Mouse (Mus musculus) cerebellum, postnatal 4 days (tissue): Measurements from ENCODE around the gene Tnxb.
"Not testable (repeated sequence)": the region's sequence is repeated elsewhere in the genome, so short reads cannot be mapped to it uniquely, and the experiment has no call there.

Experiments used
- DNase-seq, 2 experiments: peaks; one replicate each; pipeline ENCODE4 v3.0.0; 2022; ENCODE audit warnings: low spot score in 2 of 2, mixed read lengths in 1 of 2

The Tnxb gene

GRCm38 (mm10) chr17:34729779-34730553, 59.6 kb downstream of the Tnxb start:
- not testable (repeated sequence) for DNase-seq

- DNase-seq, result not testable (repeated sequence)
Observed at GRCm38 (mm10) chr17:34737466-34737865, 67.1 kb downstream of the Tnxb start.

GRCm38 (mm10) chr17:34739708-34740107, 69.4 kb downstream of the Tnxb start:
- DNase-seq, result not testable (repeated sequence)

GRCm38 (mm10) chr17:34740280-34740679, 69.9 kb downstream of the Tnxb start:
- DNase-seq, result no peak

- no peak for DNase-seq
Observed at GRCm38 (mm10) chr17:34743719-34744118, 73.4 kb downstream of the Tnxb start, which contains the start of gene C4b. Gene C4b (minus strand): TSS chr17:34743882.

- DNase-seq, result no peak
Observed at GRCm38 (mm10) chr17:34744206-34744605, 73.9 kb downstream of the Tnxb start.

GRCm38 (mm10) chr17:34744611-34745010, 74.3 kb downstream of the Tnxb start:
- DNase-seq, result not testable (repeated sequence)

- not testable (repeated sequence) for DNase-seq
Observed at GRCm38 (mm10) chr17:34745166-34745565, 74.8 kb downstream of the Tnxb start.

- DNase-seq, result no peak
Observed at GRCm38 (mm10) chr17:34746531-34746930, 76.2 kb downstream of the Tnxb start.

GRCm38 (mm10) chr17:34761471-34761870, 91.1 kb downstream of the Tnxb start:
- no peak for DNase-seq
